Mouse (Mus musculus) brain, embryonic 14.5 days (tissue): Measurements from ENCODE around the gene Pou5f2.

ENCODE experiments used
- CTCF ChIP-seq: fragments of 200-500 bp; IDR thresholded peaks from 2 replicates; pipeline ENCODE4 v1.5.1; 2012; ENCODE audit warnings: inconsistent platforms, mild to moderate bottlenecking, moderate library complexity, borderline replicate concordance; ENCODE audit not compliant: insufficient read depth, insufficient read length; ENCODE audit errors: extremely low read depth
- POLR2A ChIP-seq: fragments of 200-500 bp; IDR thresholded peaks from 2 replicates; pipeline ENCODE4 v1.6.1; 2012; ENCODE audit warnings: mild to moderate bottlenecking, inconsistent platforms, borderline replicate concordance; ENCODE audit not compliant: poor library complexity, insufficient read depth, insufficient read length, severe bottlenecking; ENCODE audit errors: extremely low read depth

DNA sequence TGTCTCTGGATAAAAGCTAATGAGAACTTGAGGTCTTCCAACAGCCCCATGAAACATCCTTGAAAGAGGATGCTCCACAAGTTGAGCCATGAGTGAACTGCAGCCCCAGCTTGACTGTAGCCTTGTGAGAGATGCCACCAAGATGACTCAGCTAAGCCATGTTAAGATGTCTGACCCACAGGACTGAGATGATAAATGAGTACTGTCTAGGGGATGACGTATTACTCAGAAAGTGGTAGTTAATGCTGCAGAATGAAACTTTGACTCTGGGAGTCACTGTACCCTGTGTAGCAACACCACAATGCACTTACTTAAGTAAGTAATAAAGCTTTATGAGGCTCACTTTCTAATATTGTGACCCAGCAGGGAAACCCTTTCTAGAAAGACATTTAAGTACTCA, 14.5 kb upstream of the Pou5f2 start:
- TF ChIP-seq POLR2A = no peak
- TF ChIP-seq CTCF = no peak
